Mouse (Mus musculus) gastrocnemius, adult 2 months (tissue): ENCODE measurements around the gene Gm9903. TPM values are rescaled to one million over a fixed set of nuclear protein-coding genes. Genes with fewer than 3 reads are reported as not detected.

Experiments
- DNase-seq: peaks from one replicate; pipeline ENCODE4 v3.0.0; 2022
- H3K27ac ChIP-seq: fragments of 200-600 bp; 2 replicates; pipeline ENCODE4 v1.8.1; 2022; ENCODE audit warnings: mild to moderate bottlenecking
- H3K4me3 ChIP-seq: fragments of 200-600 bp; 2 replicates; pipeline ENCODE4 v1.8.1; 2022; ENCODE audit warnings: mild to moderate bottlenecking, moderate library complexity
- CTCF ChIP-seq: fragments of 200-600 bp; IDR thresholded peaks from 2 replicates; pipeline ENCODE4 v1.8.1; 2022; ENCODE audit warnings: antibody characterized with exemption, mild to moderate bottlenecking, moderate library complexity
- intact Hi-C: fragments of 180-260 bp; cut with DNase I; formaldehyde crosslinking; loops from one replicate; pipeline ENCODE4 v1.15.1; 2025
- long read RNA-seq, 2 experiments: library from polyadenylated mRNA; stranded (forward); transcript quantifications; one replicate each; pipeline ENCODE4 v2.0.0; 2021
- total RNA-seq, 2 experiments: library from RNA; stranded (reverse); gene quantifications; 2 replicates each; pipeline ENCODE4 v1.2.3; 2021

Gm9903 gene
- total RNA-seq, result under 1 TPM in 1 of 2 experiments, not detected in 1; 0.64 TPM
- long read RNA-seq, experiment 1, partial matches to known transcripts, result 0 of 1 reads
- long read RNA-seq, experiment 1, other reads (novel, unspliced or antisense), result 0 of 1 reads
- long read RNA-seq, experiment 2, partial matches to known transcripts, result 0 of 1 reads
- long read RNA-seq, experiment 2, other reads (novel, unspliced or antisense), result 0 of 1 reads

GRCm38 (mm10) chr5:33629301-33629987, at the start of gene Gm9903, which contains the start of gene Fam53a:
Gene Gm9903, plus strand, starts transcription at chr5:33629925.
Gene Fam53a, minus strand, starts transcription at chr5:33629635.
- DNase-seq, result peak; percentile 100
- H3K27ac ChIP-seq, result peak within 1 kb of the TSS; percentile 97
- intact Hi-C loops, result loop anchor here (10.0 kb wide), 1 partner anchor 765 kb away; the partner anchor contains the start of gene Depdc5
- peak; percentile 26 for TF ChIP-seq CTCF
- H3K4me3 ChIP-seq, result peak within 1 kb of the TSS; percentile 97

- H3K4me3 ChIP-seq, result no peak overlapping the region
- no peak overlapping the region for H3K27ac ChIP-seq
- intact Hi-C loops, result no loop called here
- DNase-seq, result peak; percentile 7
- TF ChIP-seq CTCF, result no peak
Measured at GRCm38 (mm10) chr5:33580336-33580735, 49.4 kb upstream of the Gm9903 start.

- peak; percentile 13 for DNase-seq
- Histone ChIP-seq H3K27ac (no peak overlapping the region), H3K4me3 (no peak overlapping the region)
- no peak for TF ChIP-seq CTCF
- intact Hi-C loops, result loop anchor here (2.0 kb wide), 1 partner anchor 45 kb away; no protein-coding TSS in a partner anchor
Measured at GRCm38 (mm10) chr5:33587498-33588058, 42.1 kb upstream of the Gm9903 start.

GRCm38 (mm10) chr5:33588066-33588465, 41.7 kb upstream of the Gm9903 start:
- Histone ChIP-seq H3K4me3 (no peak overlapping the region), H3K27ac (no peak overlapping the region)
- TF ChIP-seq CTCF, result no peak
- peak; percentile 8 for DNase-seq
- intact Hi-C loops, result loop anchor here (2.0 kb wide), 1 partner anchor 45 kb away; no protein-coding TSS in a partner anchor

- peak; percentile 100; the same call in 1 of the 2 replicates for TF ChIP-seq CTCF
- intact Hi-C loops, result loop anchor here (1.0 to 2.0 kb wide), 2 partner anchors 47 to 195 kb away; no protein-coding TSS in a partner anchor
- H3K27ac ChIP-seq, result no peak overlapping the region
- H3K4me3 ChIP-seq, result no peak overlapping the region
- peak; percentile 86 for DNase-seq
Measured at GRCm38 (mm10) chr5:33589221-33589888, 40.4 kb upstream of the Gm9903 start.

GRCm38 (mm10) chr5:33593620-33594019, 36.1 kb upstream of the Gm9903 start:
- Histone ChIP-seq H3K4me3 (no peak overlapping the region), H3K27ac (no peak overlapping the region)
- DNase-seq, result no peak
- TF ChIP-seq CTCF, result peak; percentile 24; the same call in 1 of the 2 replicates
- intact Hi-C loops, result no loop called here

GRCm38 (mm10) chr5:33605314-33605713, 24.4 kb upstream of the Gm9903 start:
- TF ChIP-seq CTCF, result no peak
- peak overlapping the region; percentile 37 for H3K4me3 ChIP-seq
- intact Hi-C loops, result no loop called here
- DNase-seq, result peak; percentile 73
- peak overlapping the region; percentile 91 for H3K27ac ChIP-seq

- intact Hi-C loops, result no loop called here
- peak; percentile 42 for DNase-seq
- peak overlapping the region; percentile 91 for H3K27ac ChIP-seq
- TF ChIP-seq CTCF, result no peak
- no peak overlapping the region for H3K4me3 ChIP-seq
Measured at GRCm38 (mm10) chr5:33606631-33607030, 23.1 kb upstream of the Gm9903 start.

- DNase-seq, result no peak
- H3K4me3 ChIP-seq, result no peak overlapping the region
- peak overlapping the region; percentile 91 for H3K27ac ChIP-seq
- TF ChIP-seq CTCF, result no peak
- intact Hi-C loops, result no loop called here
Measured at GRCm38 (mm10) chr5:33607434-33607833, 22.3 kb upstream of the Gm9903 start.

- no peak overlapping the region for H3K4me3 ChIP-seq
- DNase-seq, result no peak
- intact Hi-C loops, result no loop called here
- TF ChIP-seq CTCF, result no peak
- 0 out of 2 replicates have a peak overlapping the region, but pooled peaks have one; percentile 0 for H3K27ac ChIP-seq
Measured at GRCm38 (mm10) chr5:33609226-33609625, 20.5 kb upstream of the Gm9903 start.

- DNase-seq, result no peak
- H3K4me3 ChIP-seq, result no peak overlapping the region
- H3K27ac ChIP-seq, result no peak overlapping the region
- intact Hi-C loops, result no loop called here
- TF ChIP-seq CTCF, result no peak
Measured at GRCm38 (mm10) chr5:33611795-33612194, 17.9 kb upstream of the Gm9903 start.

GRCm38 (mm10) chr5:33614391-33614790, 15.3 kb upstream of the Gm9903 start:
- Histone ChIP-seq H3K4me3 (no peak overlapping the region), H3K27ac (no peak overlapping the region)
- DNase-seq, result peak; percentile 27
- intact Hi-C loops, result no loop called here
- TF ChIP-seq CTCF, result no peak
